ENCODE assay signal across 12 mouse cellular contexts in the genomic region with DNA sequence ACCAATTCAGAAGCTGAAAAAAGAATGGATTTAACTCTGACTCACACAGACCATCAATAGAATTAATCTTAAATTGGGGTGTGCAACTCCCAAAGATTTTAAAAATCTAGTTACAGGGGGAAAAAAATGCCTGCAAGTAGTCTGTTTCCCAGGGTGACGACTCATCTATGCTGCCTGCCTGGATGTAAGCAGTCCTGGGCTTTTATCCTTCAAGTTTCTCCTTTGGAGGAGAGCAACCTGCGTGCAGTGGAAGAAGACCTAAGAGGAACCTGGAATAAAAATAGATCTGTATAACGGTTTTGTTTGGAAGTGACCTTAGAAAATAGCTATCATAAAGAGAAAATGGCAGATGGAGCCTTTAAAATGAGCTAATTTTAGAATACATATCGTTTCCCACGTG. TPM values are rescaled to one million over a fixed set of nuclear protein-coding genes. Genes with fewer than 3 reads are reported as not detected.
A peak's percentile ranks its signal among the peaks of the same experiment; 100 is the strongest.
DNase-seq lines count a peak whose midpoint lies in the region; ATAC-seq lines count a peak whose summit lies in the region.
"Had no signal": no experiment of that assay in that cellular context is flagged by ENCODE, and none has a peak within 500 bp of the region (broad histone marks: within the 10 kb centered on the region; RNA-seq: fewer than 3 reads in every experiment).

No protein-coding gene starts in this region.

- H3K4me2 ChIP-seq in heart, embryonic 15.5 days: peak overlapping the region; percentile 72
- peak overlapping the region; percentile 63; the same call in 1 of the 2 replicates for H3K4me2 ChIP-seq in midbrain, embryonic 15.5 days
- no peak overlapping the region for H3K4me2 ChIP-seq in midbrain, embryonic 13.5 days (replicated peaks)
- H3K4me2 ChIP-seq in hindbrain, embryonic 15.5 days: peak overlapping the region; percentile 68; the same call in 1 of the 2 replicates
- H3K4me2 ChIP-seq in stomach, embryonic 15.5 days: peak overlapping the region; percentile 60; the same call in 1 of the 2 replicates

- ATAC-seq in heart, embryonic 15.5 days (replicated peaks; ENCODE audit: insufficient number of reproducible peaks, insufficient read depth, low FRiP score, low read depth): no peak
- no peak for ATAC-seq in midbrain, embryonic 15.5 days (replicated peaks)
- ATAC-seq in midbrain, embryonic 13.5 days: no peak
- no peak for ATAC-seq in hindbrain, embryonic 15.5 days (ENCODE audit: low FRiP score, low read depth)
- ATAC-seq in stomach, embryonic 15.5 days (ENCODE audit: insufficient read depth, low FRiP score, low read depth): no peak

- no peaks in the 10 kb centered on the region for H3K27me3 ChIP-seq in heart, embryonic 15.5 days
- no peaks in the 10 kb centered on the region for H3K27me3 ChIP-seq in midbrain, embryonic 15.5 days (replicated peaks)
- no peaks in the 10 kb centered on the region for H3K27me3 ChIP-seq in midbrain, embryonic 13.5 days
- no peaks in the 10 kb centered on the region for H3K27me3 ChIP-seq in hindbrain, embryonic 15.5 days
- no peaks in the 10 kb centered on the region for H3K27me3 ChIP-seq in stomach, embryonic 15.5 days (replicated peaks)

- no peaks in the 10 kb centered on the region for H3K9me3 ChIP-seq in heart, embryonic 15.5 days (replicated peaks)
- no peaks in the 10 kb centered on the region for H3K9me3 ChIP-seq in midbrain, embryonic 15.5 days
- no peaks in the 10 kb centered on the region for H3K9me3 ChIP-seq in midbrain, embryonic 13.5 days
- H3K9me3 ChIP-seq in hindbrain, embryonic 15.5 days: no peaks in the 10 kb centered on the region
- no peaks in the 10 kb centered on the region for H3K9me3 ChIP-seq in stomach, embryonic 15.5 days

- H3K36me3 ChIP-seq in heart, embryonic 15.5 days: no peaks in the 10 kb centered on the region
- H3K36me3 ChIP-seq in midbrain, embryonic 15.5 days (replicated peaks): no peaks in the 10 kb centered on the region
- H3K36me3 ChIP-seq in midbrain, embryonic 13.5 days: no peaks in the 10 kb centered on the region
- H3K36me3 ChIP-seq in hindbrain, embryonic 15.5 days: no peaks in the 10 kb centered on the region
- no peaks in the 10 kb centered on the region for H3K36me3 ChIP-seq in stomach, embryonic 15.5 days

- intact Hi-C loops in heart, postnatal 10 days (cut with DNase I): no loop called here

- 20% methylated on average over 5 of the region's 5 CpGs for WGBS in heart, embryonic 15.5 days
- WGBS in midbrain, embryonic 15.5 days: 38% methylated on average over 5 of the region's 5 CpGs
- WGBS in midbrain, embryonic 13.5 days: 48% methylated on average over 5 of the region's 5 CpGs
- WGBS in hindbrain, embryonic 15.5 days: 46% methylated on average over 5 of the region's 5 CpGs
- 35% methylated on average over 5 of the region's 5 CpGs for WGBS in stomach, embryonic 15.5 days

- 0 out of 2 replicates have a peak overlapping the region, but pooled peaks have one; percentile 100 for H3K27ac ChIP-seq in heart, embryonic 15.5 days
- H3K27ac ChIP-seq in midbrain, embryonic 15.5 days: no peak overlapping the region
- no peak overlapping the region for H3K27ac ChIP-seq in midbrain, embryonic 13.5 days
- H3K27ac ChIP-seq in hindbrain, embryonic 15.5 days (replicated peaks): no peak overlapping the region
- H3K27ac ChIP-seq in stomach, embryonic 15.5 days: no peak overlapping the region

- no peak for DNase-seq in heart, postnatal 10 days
- DNase-seq in spleen, adult 18-20 months: no peak
- no peak for DNase-seq in kidney, adult 11 months
- DNase-seq: adrenal gland, postnatal 10 days; cerebellum, adult 9-10 months; kidney, postnatal 10 days; lung, postnatal 10 days had no signal

- peaks cover 5% of the 10 kb centered on the region for H3K4me1 ChIP-seq in heart, embryonic 15.5 days (replicated peaks)
- H3K4me1 ChIP-seq in midbrain, embryonic 15.5 days: peaks cover 14% of the 10 kb centered on the region
- peaks cover 15% of the 10 kb centered on the region for H3K4me1 ChIP-seq in midbrain, embryonic 13.5 days (replicated peaks)
- H3K4me1 ChIP-seq in hindbrain, embryonic 15.5 days (replicated peaks): peaks cover 15% of the 10 kb centered on the region
- no peaks in the 10 kb centered on the region for H3K4me1 ChIP-seq in stomach, embryonic 15.5 days

- H3K9ac ChIP-seq in heart, embryonic 15.5 days: 0 out of 2 replicates have a peak overlapping the region, but pooled peaks have one; percentile 88
- H3K9ac ChIP-seq in midbrain, embryonic 15.5 days: no peak overlapping the region
- no peak overlapping the region for H3K9ac ChIP-seq in midbrain, embryonic 13.5 days (replicated peaks)
- no peak overlapping the region for H3K9ac ChIP-seq in hindbrain, embryonic 15.5 days
- H3K9ac ChIP-seq in stomach, embryonic 15.5 days: no peak overlapping the region

- H3K4me3 ChIP-seq in heart, embryonic 15.5 days: 0 out of 2 replicates have a peak overlapping the region, but pooled peaks have one; percentile 10
- no peak overlapping the region for H3K4me3 ChIP-seq in midbrain, embryonic 15.5 days
- no peak overlapping the region for H3K4me3 ChIP-seq in midbrain, embryonic 13.5 days (replicated peaks)
- no peak overlapping the region for H3K4me3 ChIP-seq in hindbrain, embryonic 15.5 days
- no peak overlapping the region for H3K4me3 ChIP-seq in stomach, embryonic 15.5 days (replicated peaks)

RNA-seq across cellular contexts. Expression of a gene that starts 1.4 kb away (rescaled TPM):
- 3.4 and 3.6 TPM in 2 replicates for polyA plus RNA-seq in heart, embryonic 15.5 days (2015; fragmentation: Nextera tagmentation; extraction: Ambion mirVana)
- total RNA-seq in heart, postnatal 10 days (2021): 10 to 100 TPM; 37.8 to 39.1 TPM
- 4.5 and 4.8 TPM in 2 replicates for polyA plus RNA-seq in midbrain, embryonic 15.5 days (2015; fragmentation: Nextera tagmentation; extraction: Ambion mirVana)
- 5.5 and 7.2 TPM in 2 replicates for polyA plus RNA-seq in midbrain, embryonic 13.5 days (2015; fragmentation: Nextera tagmentation; extraction: Ambion mirVana)
- polyA plus RNA-seq in hindbrain, embryonic 15.5 days (2015; fragmentation: Nextera tagmentation; extraction: Ambion mirVana): 3.7 and 4.6 TPM in 2 replicates
- polyA plus RNA-seq in stomach, embryonic 15.5 days (2015; fragmentation: Nextera tagmentation; extraction: Ambion mirVana): 5.3 and 6.3 TPM in 2 replicates

RNA-seq across cellular contexts. Expression of a gene that starts 37.8 kb away (rescaled TPM):
- polyA plus RNA-seq in heart, embryonic 15.5 days (2015; fragmentation: Nextera tagmentation; extraction: Ambion mirVana): 22.3 and 23.0 TPM in 2 replicates
- total RNA-seq in heart, postnatal 10 days (2021): 10 to 100 TPM; 77.6 to 89.0 TPM
- polyA plus RNA-seq in midbrain, embryonic 15.5 days (2015; fragmentation: Nextera tagmentation; extraction: Ambion mirVana): 27.5 and 27.6 TPM in 2 replicates
- polyA plus RNA-seq in midbrain, embryonic 13.5 days (2015; fragmentation: Nextera tagmentation; extraction: Ambion mirVana): 23.0 TPM in 2 replicates
- 24.3 and 25.5 TPM in 2 replicates for polyA plus RNA-seq in hindbrain, embryonic 15.5 days (2015; fragmentation: Nextera tagmentation; extraction: Ambion mirVana)
- polyA plus RNA-seq in stomach, embryonic 15.5 days (2015; fragmentation: Nextera tagmentation; extraction: Ambion mirVana): 24.6 and 26.3 TPM in 2 replicates
